In the genomic region with DNA sequence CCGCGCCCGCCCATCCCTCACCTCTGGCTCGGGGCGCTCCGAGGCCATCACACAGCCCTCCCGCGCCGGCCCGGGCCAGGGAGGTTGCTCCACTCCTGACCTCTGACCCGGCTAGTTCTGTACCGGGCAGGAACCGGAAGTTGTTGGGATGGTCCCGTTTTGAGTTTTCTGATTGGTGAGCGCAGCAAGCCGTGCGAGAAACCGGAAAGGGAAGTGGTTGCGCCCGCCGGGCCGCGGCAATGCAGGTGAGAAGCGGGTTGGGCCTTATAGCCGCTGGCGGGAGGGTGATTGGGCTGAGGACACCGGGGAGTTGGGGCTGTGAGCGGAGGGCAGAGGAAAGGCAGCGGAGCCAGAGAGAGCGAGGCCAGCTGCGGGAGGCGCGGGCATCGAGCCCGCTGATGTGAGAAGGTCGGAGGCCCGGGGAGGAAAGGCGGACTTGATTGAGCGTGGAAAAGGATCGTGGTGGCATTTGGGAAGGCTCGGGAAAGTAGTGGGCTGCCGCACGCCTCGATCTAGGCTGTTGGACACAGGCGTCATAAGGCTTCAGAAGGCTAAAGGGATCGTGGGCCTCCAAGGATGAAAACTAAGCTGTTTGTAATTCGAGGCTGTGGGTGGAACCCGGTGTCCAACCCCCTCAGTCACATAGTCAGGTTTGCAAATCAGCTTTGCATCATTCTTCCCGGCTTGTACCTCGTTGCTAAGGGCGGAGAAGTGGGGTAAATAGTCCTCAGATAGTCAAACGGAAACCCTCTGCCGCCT, we compare ENCODE assay signal across 8 mouse cellular contexts. TPM values are rescaled to one million over a fixed set of nuclear protein-coding genes. Genes with fewer than 3 reads are reported as not detected.
A peak's percentile ranks its signal among the peaks of the same experiment; 100 is the strongest.
DNase-seq lines count a peak whose midpoint lies in the region; ATAC-seq and TF ChIP-seq lines count a peak whose summit lies in the region.

A gene (minus strand): TSS at position 132 of the 759 bp plus-strand sequence.
A gene (plus strand): TSS at position 196 of the 759 bp plus-strand sequence.

- DNase-seq in A20 (ENCODE audit: low read depth, low spot score) (peak; percentile 96), liver (peak; percentile 91)
- DNase-seq in heart, embryonic 10.5 days (ENCODE audit: low spot score) = peak; percentile 97
- DNase-seq in spleen, postnatal 4 days (ENCODE audit: low spot score in 2 of 2) = peak; percentile 91 to 94

- peak within 1 kb of the TSS; percentile 85 for H3K9ac ChIP-seq in kidney, embryonic 15.5 days

- under 1% methylated on average over 53 of the region's 53 CpGs for WGBS in heart, embryonic 10.5 days
- WGBS in kidney, embryonic 15.5 days = under 1% methylated on average over 53 of the region's 53 CpGs

- peak within 1 kb of the TSS; percentile 11 for H3K27ac ChIP-seq in bone marrow macrophage, adult 2 months (ENCODE audit: insufficient read depth, low read depth, low read length)
- H3K27ac ChIP-seq in embryonic fibroblast, embryonic 13.5 days (ENCODE audit: insufficient read depth, low read length) = peak within 1 kb of the TSS; percentile 14; the same call in 1 of the 2 replicates
- H3K27ac ChIP-seq in heart, embryonic 10.5 days = peak within 1 kb of the TSS; percentile 93
- H3K27ac ChIP-seq in kidney, embryonic 15.5 days = peak within 1 kb of the TSS; percentile 57

- peaks cover 11% of the 10 kb centered on the region for H3K4me1 ChIP-seq in bone marrow macrophage, adult 2 months (ENCODE audit: control insufficient read depth, insufficient read depth, low read length)
- H3K4me1 ChIP-seq in embryonic fibroblast, embryonic 13.5 days (ENCODE audit: control insufficient read depth, insufficient read depth, low read length) = peaks cover 7% of the 10 kb centered on the region
- H3K4me1 ChIP-seq in heart, embryonic 10.5 days = peaks cover 16% of the 10 kb centered on the region
- peaks cover 20% of the 10 kb centered on the region for H3K4me1 ChIP-seq in kidney, embryonic 15.5 days

- H3K4me2 ChIP-seq in kidney, embryonic 15.5 days = peak within 1 kb of the TSS; percentile 72

- no peaks in the 10 kb centered on the region for H3K27me3 ChIP-seq in heart, embryonic 10.5 days (ENCODE audit: insufficient read depth, poor library complexity, severe bottlenecking)
- no peaks in the 10 kb centered on the region for H3K27me3 ChIP-seq in kidney, embryonic 15.5 days

- H3K36me3 ChIP-seq in heart, embryonic 10.5 days = peaks cover 47% of the 10 kb centered on the region
- H3K36me3 ChIP-seq in kidney, embryonic 15.5 days = peaks cover 49% of the 10 kb centered on the region

- no peak for TF ChIP-seq CTCF in bone marrow macrophage, adult 2 months (IDR thresholded peaks at IDR 0.05; ENCODE audit: low read depth, low read length)
- no peak for TF ChIP-seq CTCF in embryonic fibroblast, embryonic 13.5 days (IDR thresholded peaks at IDR 0.05; ENCODE audit: borderline replicate concordance, insufficient read depth, low read length)

- no peak for TF ChIP-seq POLR2A in bone marrow macrophage, adult 2 months (IDR thresholded peaks at IDR 0.05; ENCODE audit: borderline replicate concordance, low read depth, low read length)
- peak; percentile 71 for TF ChIP-seq POLR2A in embryonic fibroblast, embryonic 13.5 days (IDR thresholded peaks at IDR 0.05; ENCODE audit: low read depth, low read length)

- H3K4me3 ChIP-seq in bone marrow macrophage, adult 2 months (ENCODE audit: insufficient read depth, low read length) = peak within 1 kb of the TSS; percentile 87
- peak within 1 kb of the TSS; percentile 95 for H3K4me3 ChIP-seq in embryonic fibroblast, embryonic 13.5 days (ENCODE audit: insufficient read depth, low read length)
- H3K4me3 ChIP-seq in heart, embryonic 10.5 days = peak within 1 kb of the TSS; percentile 94
- peak within 1 kb of the TSS; percentile 80 for H3K4me3 ChIP-seq in kidney, embryonic 15.5 days (replicated peaks)

- peak; percentile 96 for ATAC-seq in kidney, embryonic 15.5 days (replicated peaks; ENCODE audit: low FRiP score)
- ATAC-seq in monocyte, adult 5-6 weeks (replicated peaks; ENCODE audit: insufficient number of reproducible peaks, low FRiP score, low TSS enrichment, poor library complexity, severe bottlenecking) = peak; percentile 97

- no peaks in the 10 kb centered on the region for H3K9me3 ChIP-seq in heart, embryonic 10.5 days
- no peaks in the 10 kb centered on the region for H3K9me3 ChIP-seq in kidney, embryonic 15.5 days (replicated peaks)

RNA-seq across cellular contexts. Expression of the first gene that starts in this region (rescaled TPM):
- polyA plus RNA-seq in bone marrow macrophage, adult 2 months (2012; ENCODE audit: insufficient read depth, insufficient read length, missing spikeins) = 14.1 and 15.9 TPM in 2 replicates
- 13.4 and 14.0 TPM in 2 replicates for polyA plus RNA-seq in embryonic fibroblast, embryonic 13.5 days (2011; ENCODE audit: insufficient read length, low read depth, missing spikeins)
- 6.7 and 8.6 TPM in 2 replicates for polyA plus RNA-seq in heart, embryonic 10.5 days (2016; fragmentation: Nextera tagmentation; extraction: Ambion mirVana)
- polyA plus RNA-seq in kidney, embryonic 15.5 days (2015; fragmentation: Nextera tagmentation; extraction: Ambion mirVana) = 7.0 and 8.5 TPM in 2 replicates
- total RNA-seq in monocyte, adult 5-6 weeks (2017) = 4.9 to 16.2 TPM (median 14.5 TPM) in 3 replicates

RNA-seq across cellular contexts. Expression of the second gene that starts in this region (rescaled TPM):
- 57.3 and 61.5 TPM in 2 replicates for polyA plus RNA-seq in bone marrow macrophage, adult 2 months (2012; ENCODE audit: insufficient read depth, insufficient read length, missing spikeins)
- 85.6 and 99.8 TPM in 2 replicates for polyA plus RNA-seq in embryonic fibroblast, embryonic 13.5 days (2011; ENCODE audit: insufficient read length, low read depth, missing spikeins)
- 102 and 124 TPM in 2 replicates for polyA plus RNA-seq in heart, embryonic 10.5 days (2016; fragmentation: Nextera tagmentation; extraction: Ambion mirVana)
- 100 and 101 TPM in 2 replicates for polyA plus RNA-seq in kidney, embryonic 15.5 days (2015; fragmentation: Nextera tagmentation; extraction: Ambion mirVana)
- 103 to 122 TPM (median 120 TPM) in 3 replicates for total RNA-seq in monocyte, adult 5-6 weeks (2017)

Comparison
In these comparisons a context has a peak if more than half of its experiments do, and no peak if none do; other contexts are left out.
1. Peak in every context shown above with its lines: DNase-seq, ATAC-seq, H3K4me3 ChIP-seq and H3K27ac ChIP-seq.
2. H3K27ac ChIP-seq: peak in every context shown above with its lines; median percentile 93 in heart, embryonic 10.5 days; 57 in kidney, embryonic 15.5 days; 14 in embryonic fibroblast, embryonic 13.5 days; 11 in bone marrow macrophage, adult 2 months.